Mouse (Mus musculus) ovary, adult 2 months (tissue): ENCODE results near the gene Vmn1r193. TPM values are rescaled to one million over a fixed set of nuclear protein-coding genes. Genes with fewer than 3 reads are reported as not detected.

ENCODE experiments used
- polyA plus RNA-seq: library from polyadenylated mRNA; depleted of rRNA; stranded (reverse); fragments of >200 nt; gene quantifications from 2 replicates; pipeline ENCODE4 v1.2.3, GENCODE M21; 2012; rRNA removed

The Vmn1r193 gene
- polyA plus RNA-seq: not detected in 2 replicates

GRCm38 (mm10) chr13:22223060-22223459 is at the start of gene Vmn1r193:
Gene Vmn1r193 (minus strand): TSS chr13:22223160.

GRCm38 (mm10) chr13:22270222-22270621 is 47.3 kb upstream of the Vmn1r193 start, which contains the start of gene Vmn1r195:
Gene Vmn1r195 (plus strand): TSS chr13:22270522.

GRCm38 (mm10) chr13:22243915-22244314 is 21.0 kb upstream of the Vmn1r193 start, which contains the start of gene Vmn1r194:
Gene Vmn1r194 (plus strand): TSS chr13:22244215.

GRCm38 (mm10) chr13:22191041-22191440 is 31.9 kb downstream of the Vmn1r193 start, which contains the start of gene Vmn1r192:
Gene Vmn1r192 (minus strand): TSS chr13:22191141.

GRCm38 (mm10) chr13:22183869-22184268 is 39.1 kb downstream of the Vmn1r193 start, which contains the start of gene Vmn1r191:
Gene Vmn1r191 (minus strand): TSS chr13:22183969.

Other genes with a start within 250 kb of the Vmn1r193 start
- gene Pom121l2, start 242.0 kb downstream of the Vmn1r193 start, polyA plus RNA-seq: not detected in 2 replicates
- 0.15 and 0.25 TPM in 2 replicates for gene Prss16, start 213.4 kb downstream of the Vmn1r193 start, polyA plus RNA-seq
- 56.4 and 124 TPM in 2 replicates for gene Hist1h2ah, start 187.6 kb downstream of the Vmn1r193 start, polyA plus RNA-seq
- 30.5 and 38.9 TPM in 2 replicates for gene Hist1h2bk, start 187.3 kb downstream of the Vmn1r193 start, polyA plus RNA-seq
- 9.8 and 12.4 TPM in 2 replicates for gene Hist1h4i, start 181.8 kb downstream of the Vmn1r193 start, polyA plus RNA-seq
- gene Hist1h2ag, start 180.2 kb downstream of the Vmn1r193 start, polyA plus RNA-seq: 15.5 and 16.5 TPM in 2 replicates
- gene Hist1h2bj, start 179.9 kb downstream of the Vmn1r193 start, polyA plus RNA-seq: 16.9 and 22.8 TPM in 2 replicates
- gene Vmn1r188, start 138.7 kb downstream of the Vmn1r193 start, polyA plus RNA-seq: not detected in 2 replicates
- gene Vmn1r189, start 117.3 kb downstream of the Vmn1r193 start, polyA plus RNA-seq: not detected in 2 replicates
- gene Vmn1r191, start 39.2 kb downstream of the Vmn1r193 start, polyA plus RNA-seq: not detected in 2 replicates
- gene Vmn1r192, start 32.0 kb downstream of the Vmn1r193 start, polyA plus RNA-seq: not detected in 2 replicates
- gene Vmn1r194, start 21.1 kb upstream of the Vmn1r193 start, polyA plus RNA-seq: not detected in 2 replicates
- gene Vmn1r195, start 47.4 kb upstream of the Vmn1r193 start, polyA plus RNA-seq: not detected in 2 replicates
- gene Vmn1r196, start 66.8 kb upstream of the Vmn1r193 start, polyA plus RNA-seq: not detected in 2 replicates
- gene Vmn1r197, start 101.4 kb upstream of the Vmn1r193 start, polyA plus RNA-seq: not detected in 2 replicates
- not detected in 2 replicates for gene Vmn1r198, start 127.2 kb upstream of the Vmn1r193 start, polyA plus RNA-seq
- gene Vmn1r199, start 156.7 kb upstream of the Vmn1r193 start, polyA plus RNA-seq: not detected in 2 replicates
- gene Vmn1r200, start 167.2 kb upstream of the Vmn1r193 start, polyA plus RNA-seq: not detected in 2 replicates
- not detected in 2 replicates for gene Vmn1r201, start 248.8 kb upstream of the Vmn1r193 start, polyA plus RNA-seq